Mouse (Mus musculus): ENCODE measurements around the gene Ppm1a.
A peak's percentile ranks its signal among the peaks of the same experiment; 100 is the strongest.

Ppm1a gene

DNA sequence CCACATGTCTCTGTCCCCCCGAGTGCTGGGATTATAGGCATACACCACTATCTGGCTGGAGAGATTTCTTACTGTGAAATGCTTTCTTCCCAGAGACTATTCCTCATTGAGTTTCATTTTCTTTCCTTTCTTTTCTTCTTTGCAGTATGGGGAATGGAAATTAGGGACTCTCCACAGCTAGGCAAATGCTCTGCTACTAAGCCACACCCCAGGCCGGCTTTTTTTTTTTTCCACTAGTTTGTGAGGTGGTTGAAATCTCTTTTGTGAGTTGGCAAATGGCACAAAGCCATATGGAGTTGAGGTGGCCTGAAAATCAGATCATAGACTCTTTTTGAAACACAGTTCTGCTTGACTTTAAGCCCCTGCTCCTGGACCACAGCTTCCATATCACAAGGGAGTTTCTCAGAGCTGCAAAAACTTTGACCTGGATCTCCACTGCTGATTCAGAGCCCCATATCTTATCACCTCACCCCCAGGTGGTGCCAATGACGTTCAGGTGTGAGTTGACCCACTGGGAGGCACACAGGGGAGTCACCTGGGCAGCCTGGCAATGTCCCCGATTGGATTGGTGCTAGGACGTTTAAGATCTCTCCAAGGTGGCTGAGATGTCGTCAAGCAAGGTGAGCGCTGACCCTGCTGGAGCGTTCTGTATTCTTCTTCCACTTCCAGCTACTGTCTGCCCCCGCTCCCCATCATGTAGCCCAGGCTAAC is 71.7 kb downstream of the Ppm1a start:
- no peak for DNase-seq (ENCODE audit: low spot score)

DNA sequence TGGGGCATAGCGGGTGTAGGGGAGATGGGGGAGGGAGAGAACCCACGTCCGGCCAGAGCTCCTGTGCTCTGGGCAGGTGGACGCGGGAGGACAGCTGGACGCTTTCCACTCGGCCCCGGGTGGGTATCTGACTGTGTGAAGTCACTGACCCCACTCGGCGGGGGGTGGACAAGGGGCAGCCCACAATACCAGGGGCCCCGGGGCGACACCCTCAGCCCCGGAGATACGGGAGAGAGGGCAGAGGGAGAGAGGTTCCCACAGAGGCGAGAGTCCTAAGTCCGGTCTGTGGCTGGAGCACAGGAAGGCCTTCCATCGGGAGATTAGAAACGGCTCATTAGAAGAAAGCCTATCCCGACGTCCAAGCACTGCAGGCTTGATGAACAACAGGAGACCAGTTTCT is 72.5 kb downstream of the Ppm1a start:
- no peak for DNase-seq (ENCODE audit: low spot score)

DNA sequence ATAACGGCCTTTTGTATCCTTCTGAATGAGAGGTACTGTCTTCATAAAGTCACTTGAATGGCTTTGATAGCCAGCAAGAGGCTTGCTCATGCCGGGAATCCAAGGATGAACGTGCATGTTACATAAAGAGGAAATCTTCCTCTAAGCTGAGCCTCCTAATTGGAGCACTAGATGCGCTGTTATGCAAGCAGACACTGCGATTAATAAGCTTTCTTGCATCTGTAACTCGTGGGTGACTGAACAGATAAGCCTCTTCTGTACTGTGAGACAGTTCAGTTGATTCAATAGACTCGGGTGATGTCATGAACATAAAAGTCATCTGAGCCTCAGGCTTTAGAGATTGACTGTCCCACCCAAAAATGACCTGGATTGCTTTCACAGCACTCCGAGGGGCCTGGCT is 73.1 kb downstream of the Ppm1a start:
- no peak for DNase-seq (ENCODE audit: low spot score)

DNA sequence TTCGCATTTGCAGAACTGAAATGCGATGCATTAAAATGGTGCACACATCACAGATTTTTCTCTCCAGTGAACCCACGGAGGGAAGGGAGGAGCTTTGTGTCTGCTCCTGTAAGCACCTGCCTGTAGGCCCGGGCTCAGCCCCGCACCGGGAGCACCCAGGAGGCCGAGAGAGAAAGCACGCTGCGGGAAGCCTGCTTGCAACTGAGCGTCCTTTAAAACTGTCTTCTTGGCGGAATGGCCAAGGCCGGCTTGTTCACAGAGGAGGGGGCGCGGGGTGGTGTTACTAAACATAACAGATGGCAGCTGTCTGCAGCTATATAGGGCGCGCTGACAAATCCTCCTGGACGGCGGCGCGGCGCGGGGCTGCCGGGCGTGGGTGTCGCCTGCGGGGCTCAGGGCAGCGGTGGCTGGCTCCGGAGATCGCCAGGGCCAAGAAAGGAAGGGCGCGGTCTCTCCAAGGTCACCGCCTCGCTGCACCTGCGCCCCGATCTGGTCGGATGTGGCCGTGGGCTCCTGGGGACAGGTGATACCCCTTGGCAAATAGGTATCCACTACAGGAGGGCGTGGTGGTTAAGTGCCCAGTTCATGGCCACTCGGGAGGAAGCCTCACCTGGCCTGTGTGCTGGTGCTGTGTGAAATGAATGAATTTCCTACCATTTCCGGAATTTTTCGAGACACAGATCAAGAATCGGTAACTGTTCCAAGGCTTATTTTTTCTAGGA is 74.6 kb downstream of the Ppm1a start:
- no peak for DNase-seq (ENCODE audit: low spot score)

DNA sequence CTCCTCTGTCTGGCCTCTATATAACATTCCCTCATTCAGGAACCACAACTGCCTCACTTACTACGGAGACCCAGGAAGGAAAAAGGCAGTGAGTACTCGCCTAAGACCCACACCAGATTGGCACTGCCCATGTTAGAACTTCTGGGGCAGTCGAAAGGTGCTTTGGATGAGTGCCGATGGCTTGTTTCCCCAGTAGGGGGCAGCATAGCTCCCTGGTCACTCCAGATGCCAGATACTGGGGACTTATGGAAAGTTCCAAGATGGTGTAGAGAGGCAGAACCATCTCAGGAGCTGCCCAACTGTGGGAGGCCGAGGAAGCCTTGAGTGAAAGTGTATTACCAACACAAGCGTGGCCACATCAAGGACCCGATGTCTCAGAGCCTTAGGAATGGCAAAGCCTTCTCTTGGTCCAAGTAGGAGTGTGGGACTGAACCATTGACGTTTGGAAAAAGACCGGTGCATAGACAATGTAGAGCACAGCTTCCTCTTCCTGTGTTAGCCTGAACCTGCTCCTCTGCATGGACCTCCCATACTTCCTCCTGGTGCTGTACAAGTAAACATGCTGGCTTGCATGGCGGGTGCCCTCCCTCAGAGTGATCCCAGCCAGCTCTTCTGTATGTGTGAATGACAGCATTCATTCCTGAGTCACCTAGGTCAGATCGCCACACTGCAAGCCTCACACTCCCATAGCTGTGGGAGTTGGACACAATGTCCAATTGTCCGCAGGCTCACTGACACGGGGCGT is 77.7 kb downstream of the Ppm1a start:
- peak; percentile 48 for DNase-seq (ENCODE audit: low spot score)

DNA sequence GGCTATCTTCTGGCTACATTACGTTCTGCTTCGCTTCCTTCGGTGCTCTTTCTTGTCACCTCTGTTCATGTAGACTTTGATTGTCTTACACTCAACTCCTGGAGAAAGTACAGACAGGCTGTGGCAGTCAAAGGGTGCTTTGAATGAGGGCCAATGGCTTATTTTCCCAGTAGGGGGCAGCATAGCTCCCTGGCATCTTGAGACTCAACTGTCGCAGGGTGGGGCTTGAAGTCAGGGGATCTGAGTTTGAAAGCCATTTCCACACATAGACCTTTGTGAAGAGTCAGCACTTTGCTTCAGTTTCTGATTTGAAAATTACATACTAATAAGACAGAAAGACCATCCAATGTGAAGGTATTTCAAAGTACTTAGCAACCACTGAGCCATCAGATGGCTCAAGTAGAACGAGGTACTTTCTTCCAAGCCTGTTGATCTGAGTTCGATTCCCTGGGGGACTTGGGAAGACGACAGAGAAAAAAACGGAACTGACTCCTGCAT is 78.3 kb downstream of the Ppm1a start:
- no peak for DNase-seq (ENCODE audit: low spot score)

DNA sequence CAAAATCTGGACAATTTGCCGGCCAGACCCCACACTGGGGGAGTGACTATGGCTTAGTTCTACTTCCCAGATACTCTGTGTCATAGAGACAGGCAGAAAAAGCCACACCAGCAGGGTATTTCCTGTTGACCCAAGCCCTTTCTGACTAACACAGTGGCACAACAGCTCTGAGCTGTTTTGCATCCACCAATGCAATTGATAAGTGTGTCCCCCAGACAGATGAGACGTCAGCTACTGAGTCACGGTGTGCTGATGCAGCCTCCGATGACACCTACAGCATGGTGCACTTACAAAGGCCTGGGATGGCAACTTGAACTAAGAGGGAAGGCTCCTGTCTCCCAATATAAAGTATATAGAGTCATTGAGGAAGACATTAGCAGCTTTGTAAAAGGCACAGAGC is 80.0 kb downstream of the Ppm1a start:
- no peak for DNase-seq (ENCODE audit: low spot score)

DNA sequence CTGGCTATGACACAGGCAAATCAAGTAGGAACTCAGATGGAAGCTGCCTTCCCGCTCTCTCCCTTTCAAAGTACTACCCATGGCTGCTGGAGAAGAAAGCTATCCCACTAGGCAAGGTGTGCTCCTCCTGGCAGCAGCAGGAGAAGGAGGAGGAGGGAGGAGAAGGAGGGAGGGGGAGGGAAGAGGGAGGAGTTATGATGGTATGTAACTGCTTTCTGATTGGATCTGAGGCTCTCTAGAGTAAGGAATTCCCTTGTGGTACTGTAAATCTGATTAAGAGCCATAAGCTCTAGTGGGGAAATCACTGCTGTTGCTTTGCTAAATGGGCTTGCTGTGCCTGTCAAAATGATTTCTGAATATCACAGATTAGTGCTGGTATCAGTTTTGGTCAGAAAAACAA is 84.2 kb downstream of the Ppm1a start:
- no peak for DNase-seq (ENCODE audit: low spot score)

DNA sequence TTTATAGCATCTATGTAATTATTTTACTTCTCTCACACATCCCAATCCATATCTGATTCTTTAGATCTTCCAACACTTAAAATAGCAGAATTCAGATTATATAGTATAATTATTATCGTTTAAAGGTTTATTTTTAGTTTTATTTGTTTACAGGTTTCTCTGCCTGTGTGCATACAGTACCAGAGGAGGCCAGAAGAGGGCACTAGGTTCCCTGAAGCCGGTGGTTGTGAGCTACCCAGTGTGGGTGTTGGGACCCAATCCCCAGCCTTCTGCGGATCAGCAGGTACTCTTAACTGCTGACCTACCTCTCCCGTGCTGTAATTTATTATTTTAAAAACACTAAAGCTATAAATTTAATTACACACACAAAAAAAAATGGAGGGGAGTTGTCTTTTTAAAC is 85.9 kb downstream of the Ppm1a start:
- no peak for DNase-seq (ENCODE audit: low spot score)

DNA sequence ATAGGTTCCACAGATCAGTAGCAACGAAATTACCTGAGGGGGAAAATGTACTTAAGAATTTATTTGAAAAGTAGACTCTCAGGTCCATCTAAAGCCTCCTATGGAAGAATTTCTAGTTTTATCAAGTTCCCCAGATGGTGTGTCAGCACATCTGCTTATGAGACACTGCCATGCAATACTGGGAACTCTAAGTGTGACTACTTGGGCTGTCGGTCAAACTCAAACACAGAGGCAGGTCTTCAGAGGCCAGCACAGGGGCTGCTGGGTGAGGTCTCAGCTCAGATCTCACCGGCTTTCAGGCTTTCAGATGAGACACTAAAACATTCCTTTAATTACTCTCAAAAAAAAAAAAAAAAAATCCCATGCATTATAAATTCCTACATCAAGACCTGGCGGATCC is 86.3 kb downstream of the Ppm1a start:
- DNase-seq (ENCODE audit: low spot score), result no peak

DNA sequence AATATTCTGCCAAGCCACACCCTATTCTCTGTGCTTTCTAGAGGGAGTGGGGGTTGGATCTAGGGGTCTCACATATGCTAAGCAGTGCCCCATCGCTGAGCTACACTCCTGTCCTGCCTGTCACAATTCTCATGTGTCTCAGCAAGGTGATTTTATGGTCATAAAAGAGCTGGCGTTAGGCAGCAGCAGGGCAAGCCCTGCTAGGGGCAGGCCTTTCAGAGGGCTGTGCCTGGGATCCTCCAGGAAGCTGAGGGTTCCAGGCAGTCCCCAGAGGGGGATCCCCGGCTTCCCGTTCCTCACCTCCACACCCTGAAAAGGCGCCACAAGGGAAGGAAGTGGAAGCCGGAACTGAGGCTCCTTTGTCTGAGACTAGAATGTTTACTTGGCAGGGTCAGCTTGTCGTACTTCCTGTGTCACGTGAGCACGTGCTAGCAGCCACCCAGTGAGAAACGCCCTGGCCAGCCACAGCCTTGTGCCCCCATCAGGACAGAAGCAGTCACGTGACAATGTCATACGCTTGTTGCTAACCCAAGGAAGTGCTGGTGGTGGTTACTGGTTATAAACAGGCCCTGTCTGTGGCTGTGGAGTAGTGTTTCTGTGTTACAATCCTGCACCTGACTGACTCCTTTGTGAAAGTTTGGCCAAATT is 86.8 kb downstream of the Ppm1a start:
- peak; percentile 71 for DNase-seq (ENCODE audit: low spot score)

DNA sequence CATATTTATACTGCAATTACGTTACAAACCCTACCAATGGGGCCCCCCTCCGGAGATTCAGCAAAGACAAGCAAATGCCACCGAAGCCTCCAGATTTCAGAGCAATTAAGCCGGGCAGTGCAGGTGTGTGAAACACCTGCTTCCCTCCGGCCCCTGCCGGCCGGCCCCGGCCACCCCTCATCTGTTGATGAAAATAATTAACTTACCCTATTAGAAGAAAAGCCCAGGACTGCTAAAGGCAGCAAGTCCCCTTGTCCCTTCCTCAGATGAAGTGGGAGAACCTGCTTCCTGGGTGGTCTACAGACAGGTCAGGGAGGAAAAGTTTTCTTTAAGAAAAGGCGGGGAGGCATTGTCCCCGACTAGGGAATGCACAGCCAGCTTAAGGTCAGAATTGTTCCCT is 88.7 kb downstream of the Ppm1a start:
- no peak for DNase-seq (ENCODE audit: low spot score)

DNA sequence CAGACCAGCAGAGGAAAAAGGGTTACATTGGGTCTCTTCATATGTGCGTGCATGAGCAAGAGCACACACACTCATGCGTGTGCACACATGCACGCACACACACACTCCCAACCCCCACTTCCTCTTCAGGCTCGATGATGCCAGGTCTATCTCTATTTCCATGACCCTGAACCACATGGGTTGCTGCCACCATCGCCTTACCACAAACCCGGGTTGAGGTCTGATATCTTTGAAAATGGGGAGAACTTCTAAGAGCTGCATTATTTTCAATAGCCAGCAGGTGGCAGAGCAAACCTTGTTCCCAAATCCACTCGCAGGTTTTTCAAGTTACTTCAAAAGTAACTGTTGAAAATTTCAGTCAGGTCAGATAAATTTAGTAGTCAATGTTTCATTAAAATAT is 90.5 kb downstream of the Ppm1a start:
- no peak for DNase-seq (ENCODE audit: low spot score)
